In genomic region chr11:105953402-105953801, GRCm38 (mm10) we compare ENCODE assay signal across 12 mouse cellular contexts. TPM values are rescaled to one million over a fixed set of nuclear protein-coding genes. Genes with fewer than 3 reads are reported as not detected.
DNase-seq lines count a peak whose midpoint lies in the region; ATAC-seq and TF ChIP-seq lines count a peak whose summit lies in the region.
"Had no signal": no experiment of that assay in that cellular context is flagged by ENCODE, and none has a peak within 500 bp of the region (broad histone marks: within the 10 kb centered on the region; RNA-seq: fewer than 3 reads in every experiment).

No protein-coding gene starts in this region.

- H3K9ac ChIP-seq in ES-E14 (ENCODE audit: insufficient read depth, low read depth, low read length, poor library complexity, severe bottlenecking), result peak overlapping the region; percentile 0; the same call in 1 of the 2 replicates
- no peak overlapping the region for H3K9ac ChIP-seq in lung, embryonic 16.5 days (ENCODE audit: low read length)
- H3K9ac ChIP-seq: hindbrain, embryonic 13.5 days had no signal

- no peak overlapping the region for H3K27ac ChIP-seq in ES-E14 (ENCODE audit: insufficient read depth, low read depth, low read length, poor library complexity, severe bottlenecking)
- no peak overlapping the region for H3K27ac ChIP-seq in lung, embryonic 16.5 days (ENCODE audit: low read length)
- H3K27ac ChIP-seq: hindbrain, embryonic 13.5 days; midbrain, embryonic 10.5 days had no signal

- ATAC-seq in lung, embryonic 16.5 days (ENCODE audit: low read depth), result peak; percentile 21; the same call in 1 of the 2 replicates

- 50% methylated on average over 6 of the region's 6 CpGs for WGBS in lung, embryonic 16.5 days

- in situ Hi-C loops in ES-E14 (cut with MboI; ENCODE audit: low sequenced_read_pairs in 2 of 2, unreplicated experiment in 2 of 2), result no loop called here

- DNase-seq in gastrocnemius, adult 18-20 months (ENCODE audit: low spot score), result peak; percentile 69
- DNase-seq in gastrocnemius, postnatal 10 days, result no peak
- no peak for DNase-seq in ES-E14 (ENCODE audit: low read depth, low spot score)
- peak; percentile 80 for DNase-seq in fibroblast of lung, adult 2 months (ENCODE audit: low read depth)
- DNase-seq in left cerebral cortex, postnatal 10 days (ENCODE audit: extremely low spot score in 1 of 2, low spot score in 2 of 2), result no peak
- no peak for DNase-seq in cerebellum, adult 11 months
- no peak for DNase-seq in thymus, postnatal 4 days

- H3K4me3 ChIP-seq in ES-E14 (ENCODE audit: insufficient read depth in 1 of 2, low read depth in 1 of 2, low read length in 2 of 2, poor library complexity in 1 of 2, severe bottlenecking in 1 of 2), result no peak overlapping the region
- H3K4me3 ChIP-seq in lung, embryonic 16.5 days (ENCODE audit: low read length), result no peak overlapping the region
- H3K4me3 ChIP-seq: hindbrain, embryonic 13.5 days; midbrain, embryonic 10.5 days had no signal

- no peaks in the 10 kb centered on the region for H3K9me3 ChIP-seq in ES-E14 (ENCODE audit: control insufficient read depth, insufficient read depth, low read depth, low read length)
- no peaks in the 10 kb centered on the region for H3K9me3 ChIP-seq in lung, embryonic 16.5 days (ENCODE audit: control insufficient read depth, low read length)
- H3K9me3 ChIP-seq: hindbrain, embryonic 13.5 days; midbrain, embryonic 10.5 days had no signal

- peaks cover 9 to 29% of the 10 kb centered on the region in 2 experiments; a peak in 3 of 4 replicates for H3K4me1 ChIP-seq in ES-E14 (ENCODE audit: control insufficient read depth in 2 of 2, insufficient read depth in 2 of 2, low read length in 2 of 2, poor library complexity in 1 of 2)
- H3K4me1 ChIP-seq in lung, embryonic 16.5 days (replicated peaks; ENCODE audit: control insufficient read depth, insufficient read depth, low read length), result peaks cover 3% of the 10 kb centered on the region; the same call in 1 of the 2 replicates
- H3K4me1 ChIP-seq: hindbrain, embryonic 13.5 days had no signal

- H3K4me2 ChIP-seq in lung, embryonic 16.5 days (ENCODE audit: low read depth, low read length), result no peak overlapping the region
- H3K4me2 ChIP-seq: hindbrain, embryonic 13.5 days had no signal

- intact Hi-C loops in left cerebral cortex, postnatal 10 days (cut with DNase I), result no loop called here

- H3K36me3 ChIP-seq in ES-E14 (ENCODE audit: control insufficient read depth, insufficient read depth, low read length, poor library complexity, severe bottlenecking), result no peaks in the 10 kb centered on the region
- no peaks in the 10 kb centered on the region for H3K36me3 ChIP-seq in lung, embryonic 16.5 days (ENCODE audit: control insufficient read depth, insufficient read depth, low read length)
- H3K36me3 ChIP-seq: hindbrain, embryonic 13.5 days; midbrain, embryonic 10.5 days had no signal

- no peaks in the 10 kb centered on the region for H3K27me3 ChIP-seq in lung, embryonic 16.5 days (ENCODE audit: control insufficient read depth, insufficient read depth, low read depth, low read length)

TF ChIP-seq in ES-E14, 5 proteins besides CTCF, POLR2A, EP300 and RAD21:
- TF ChIP-seq CHD2 (IDR thresholded peaks at IDR 0.05; ENCODE audit: low read depth, low read length) (no peak), MAFK (IDR thresholded peaks at IDR 0.05; ENCODE audit: insufficient read depth, low read depth, low read length) (no peak), ZNF384 (IDR thresholded peaks at IDR 0.05; ENCODE audit: low read depth, low read length) (no peak), HCFC1 (IDR thresholded peaks at IDR 0.05; ENCODE audit: borderline replicate concordance, insufficient read depth, low read length) (no peak), ZC3H11A (IDR thresholded peaks at IDR 0.05; ENCODE audit: borderline replicate concordance, low read depth, low read length) (no peak)

RNA-seq across cellular contexts. Expression of gene Cyb561, which starts 0.3 kb away (rescaled TPM):
- 1 to 10 TPM; 3.0 to 3.4 TPM for total RNA-seq in gastrocnemius, adult 18-20 months (2021)
- 1 to 10 TPM; 5.8 to 6.6 TPM for total RNA-seq in gastrocnemius, postnatal 10 days (2021)
- 14.7 and 28.6 TPM in 2 replicates for total RNA-seq in ES-E14 (2012; rRNA removed)
- 41.9 and 44.6 TPM in 2 replicates for polyA plus RNA-seq in lung, embryonic 16.5 days (2015; fragmentation: Nextera tagmentation; extraction: Ambion mirVana)
- 10 to 100 TPM; 52.7 to 54.0 TPM for total RNA-seq in left cerebral cortex, postnatal 10 days (2021)

RNA-seq across cellular contexts. Expression of gene Ace, which starts 14.3 kb away (rescaled TPM):
- total RNA-seq in gastrocnemius, adult 18-20 months (2021), result 10 to 100 TPM; 19.5 to 19.7 TPM
- total RNA-seq in gastrocnemius, postnatal 10 days (2021), result 10 to 100 TPM; 40.0 to 40.5 TPM
- total RNA-seq in ES-E14 (2012; rRNA removed), result 1.2 and 1.4 TPM in 2 replicates
- polyA plus RNA-seq in lung, embryonic 16.5 days (2015; fragmentation: Nextera tagmentation; extraction: Ambion mirVana), result 16.2 and 17.9 TPM in 2 replicates
- total RNA-seq in left cerebral cortex, postnatal 10 days (2021), result 10 to 100 TPM in 1 of 2 experiments, 1 to 10 TPM in 1; 7.5 to 10.6 TPM

RNA-seq across cellular contexts. Expression of gene Ace3, which starts 41.1 kb away (rescaled TPM):
- not detected for total RNA-seq in gastrocnemius, adult 18-20 months (2021)
- not detected for total RNA-seq in gastrocnemius, postnatal 10 days (2021)
- total RNA-seq in ES-E14 (2012; rRNA removed), result not detected in 2 replicates
- polyA plus RNA-seq in lung, embryonic 16.5 days (2015; fragmentation: Nextera tagmentation; extraction: Ambion mirVana), result 0.34 and 0.45 TPM in 2 replicates
- not detected for total RNA-seq in left cerebral cortex, postnatal 10 days (2021)
- total RNA-seq: adrenal gland, postnatal 4 days; left cerebral cortex, postnatal 36 days had no signal
- polyA plus RNA-seq: midbrain, embryonic 10.5 days had no signal

RNA-seq across cellular contexts. Expression of gene Kcnh6, which starts 54.5 kb away (rescaled TPM):
- not detected for total RNA-seq in gastrocnemius, adult 18-20 months (2021)
- not detected for total RNA-seq in gastrocnemius, postnatal 10 days (2021)
- total RNA-seq in ES-E14 (2012; rRNA removed), result 1.5 and 1.6 TPM in 2 replicates
- polyA plus RNA-seq in lung, embryonic 16.5 days (2015; fragmentation: Nextera tagmentation; extraction: Ambion mirVana), result 0.23 and 0.34 TPM in 2 replicates
- 1 to 10 TPM; 1.6 to 1.9 TPM for total RNA-seq in left cerebral cortex, postnatal 10 days (2021)

Comparison
In these comparisons a context has a peak if more than half of its experiments do, and no peak if none do; other contexts are left out.
1. DNase-seq: peak in gastrocnemius, adult 18-20 months (single experiment) and fibroblast of lung, adult 2 months (single experiment); none in gastrocnemius, postnatal 10 days (single experiment), ES-E14 (single experiment), left cerebral cortex, postnatal 10 days (0 of 2), cerebellum, adult 11 months (single experiment) and thymus, postnatal 4 days (single experiment).